Mouse (Mus musculus) bone marrow, adult 2 months (tissue): ENCODE results near the gene Ccdc180.

Experiments used
- CTCF ChIP-seq: fragments of 200-500 bp; IDR thresholded peaks from 2 replicates; pipeline ENCODE4 v1.5.1; 2011; ENCODE audit warnings: low read length, control low read depth; ENCODE audit not compliant: control insufficient read depth, insufficient read depth
- POLR2A ChIP-seq: fragments of 200-500 bp; IDR thresholded peaks from 2 replicates; pipeline ENCODE4 v1.6.1; 2011; ENCODE audit warnings: low read depth, mild to moderate bottlenecking, control low read depth, low read length, borderline replicate concordance; ENCODE audit not compliant: control insufficient read depth

DNA sequence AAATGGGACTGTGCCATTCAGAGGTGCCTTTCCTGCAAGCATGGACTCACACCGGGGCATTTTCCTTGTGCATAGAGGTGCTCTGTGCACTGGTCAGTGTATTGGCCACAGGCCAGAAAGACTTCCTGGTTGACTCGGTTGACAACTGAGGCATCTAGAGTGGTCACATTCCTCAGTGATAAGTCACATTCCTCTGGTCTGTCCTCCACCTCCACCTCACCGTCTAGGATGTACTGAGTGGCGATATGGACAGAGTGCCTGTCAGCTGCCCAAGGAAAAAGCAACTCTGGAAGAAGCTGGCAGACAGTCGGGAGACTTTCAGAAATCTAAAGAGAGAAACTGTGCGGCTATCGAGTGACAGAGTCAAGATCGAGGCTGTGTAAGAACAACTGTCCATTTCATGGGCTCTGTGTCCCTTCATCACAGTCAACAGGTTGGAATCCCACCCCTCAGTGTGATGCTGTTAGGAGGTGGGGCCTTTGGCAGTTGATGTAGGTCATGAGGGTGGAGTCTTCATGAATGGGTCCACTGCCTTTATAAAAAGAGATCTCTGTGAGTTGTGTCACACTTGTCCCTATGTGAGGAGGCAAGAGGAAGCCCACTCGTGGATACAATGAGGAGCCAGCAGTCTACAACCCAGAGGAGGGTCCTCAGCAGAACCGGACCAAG, 74.8 kb downstream of the Ccdc180 start, which contains the start of gene Tdrd7:
- TF ChIP-seq POLR2A: no peak
- TF ChIP-seq CTCF: no peak
